Mouse (Mus musculus) Patski (cell line): ENCODE measurements around the gene Tmem219. TPM values are rescaled to one million over a fixed set of nuclear protein-coding genes. Genes with fewer than 3 reads are reported as not detected.

Source experiments
- ATAC-seq: fragments of 100-300 bp; one replicate; pipeline ENCODE4 v1.8.0; 2021
- CTCF ChIA-PET: fragments of 350-600 bp; sonication (Branson Sonifier 250); formaldehyde crosslinking; loops from one replicate; lab custom pipeline; 2022; ENCODE audit warnings: inconsistent platforms; lab: Charles Lee
- POLR2A ChIA-PET: fragments of 350-600 bp; sonication (Branson Sonifier 250); formaldehyde crosslinking; loops from one replicate; lab custom pipeline; 2022; ENCODE audit warnings: antibody characterized with exemption, inconsistent platforms; lab: Charles Lee
- DNase-seq: peaks from one replicate; pipeline ENCODE4 v3.0.0-alpha.2; 2011; ENCODE audit warnings: low read depth, low spot score
- H3K27me3 ChIP-seq: fragments of 371-371 bp; one replicate; pipeline ENCODE4 v1.5.1; 2021
- CTCF ChIP-seq: fragments of 100-300 bp; IDR thresholded peaks from one replicate; pipeline ENCODE4 v1.5.1; 2021
- in situ Hi-C: fragments of 300-500 bp; cut with MboI; formaldehyde crosslinking; loops from 3 replicates; pipeline ENCODE4 v1.11.1; 2018; ENCODE audit warnings: low pct_unique_long_range_greater_than_20kb, mixed read lengths
- polyA plus RNA-seq: library from polyadenylated mRNA; unstranded; gene quantifications from one replicate; pipeline ENCODE4 v1.2.3, GENCODE M21; 2021

The Tmem219 gene
- polyA plus RNA-seq, 1 experiment from 2014 or later = 48.0 TPM

DNA sequence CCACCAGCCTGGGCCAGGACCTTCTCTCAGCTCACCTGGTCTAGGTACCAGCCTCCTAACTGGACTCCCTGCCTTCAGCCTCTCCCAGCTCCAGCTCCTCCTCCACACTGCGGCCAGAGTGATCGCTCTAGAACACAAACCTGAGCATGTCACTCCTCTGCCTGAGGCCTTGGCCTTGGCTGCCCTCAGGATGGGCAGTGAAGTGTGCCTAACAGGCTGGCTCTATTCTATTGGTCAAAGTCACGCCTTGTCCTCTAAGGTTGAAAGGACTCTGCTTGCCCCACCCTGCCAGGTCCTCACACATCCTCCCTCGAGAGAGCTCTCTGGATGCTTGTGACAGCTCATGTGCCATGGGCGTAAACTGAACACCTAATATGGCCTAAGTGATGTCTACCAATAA is 69.3 kb downstream of the Tmem219 start:
- no peak for DNase-seq
- in situ Hi-C loops = no loop called here
- CTCF ChIA-PET = interaction anchor here (0.9 to 1.6 kb wide), 2 partner anchors 9 to 23 kb away, joined by 4 read pairs; partner anchors contain the start of genes Hirip3 and Ino80e
- POLR2A ChIA-PET = no interaction called here
- TF ChIP-seq CTCF = no peak
- no peak for ATAC-seq
- H3K27me3 ChIP-seq = peaks cover 5% of the 10 kb centered on the region

DNA sequence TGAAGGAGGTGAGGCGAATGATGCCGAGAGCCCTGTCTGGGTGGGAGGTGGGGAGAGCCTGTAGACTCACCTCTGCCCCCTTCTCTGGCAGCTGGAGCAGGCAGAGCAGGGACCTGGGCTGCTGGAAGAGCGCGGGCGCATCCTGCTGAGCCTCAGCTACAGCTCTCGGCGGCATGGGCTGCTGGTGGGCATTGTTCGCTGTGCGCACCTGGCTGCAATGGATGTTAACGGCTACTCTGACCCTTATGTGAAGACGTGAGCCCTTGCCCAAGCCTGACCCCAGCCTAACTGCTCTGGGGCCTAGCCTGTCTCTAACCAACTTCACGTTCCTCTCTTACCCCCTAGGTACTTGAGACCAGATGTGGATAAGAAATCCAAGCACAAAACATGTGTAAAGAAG is 71.5 kb downstream of the Tmem219 start:
- CTCF ChIA-PET = no interaction called here
- in situ Hi-C loops = no loop called here
- no peak for DNase-seq
- POLR2A ChIA-PET = interaction anchor here (0.8 kb wide), 1 partner anchor 20 kb away, joined by 3 read pairs; the partner anchor contains the start of gene 4930451I11Rik
- H3K27me3 ChIP-seq = peaks cover 9% of the 10 kb centered on the region
- ATAC-seq = no peak
- no peak for TF ChIP-seq CTCF

DNA sequence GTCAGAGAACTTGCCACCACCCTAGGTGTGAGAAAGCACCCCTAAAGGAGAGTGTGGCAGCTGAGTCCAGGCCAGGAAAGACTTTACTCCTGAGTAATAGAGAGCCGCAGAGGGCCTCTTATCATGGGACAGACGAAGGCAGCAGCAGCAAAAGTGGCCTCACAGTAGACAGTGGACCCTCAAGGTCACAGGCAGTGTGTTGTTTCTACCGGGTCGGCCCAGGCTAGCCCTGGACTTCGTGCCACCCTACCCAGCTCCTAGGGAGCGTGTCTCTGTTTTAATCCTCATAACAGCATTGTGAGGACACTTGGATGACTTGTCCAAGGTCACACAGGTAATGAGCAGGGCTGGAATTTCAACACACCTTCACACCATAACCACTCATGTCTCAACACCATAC is 72.6 kb downstream of the Tmem219 start:
- ATAC-seq = no peak
- POLR2A ChIA-PET = no interaction called here
- in situ Hi-C loops = no loop called here
- no peak for DNase-seq
- no peak for TF ChIP-seq CTCF
- peaks cover 9% of the 10 kb centered on the region for H3K27me3 ChIP-seq
- CTCF ChIA-PET = no interaction called here

DNA sequence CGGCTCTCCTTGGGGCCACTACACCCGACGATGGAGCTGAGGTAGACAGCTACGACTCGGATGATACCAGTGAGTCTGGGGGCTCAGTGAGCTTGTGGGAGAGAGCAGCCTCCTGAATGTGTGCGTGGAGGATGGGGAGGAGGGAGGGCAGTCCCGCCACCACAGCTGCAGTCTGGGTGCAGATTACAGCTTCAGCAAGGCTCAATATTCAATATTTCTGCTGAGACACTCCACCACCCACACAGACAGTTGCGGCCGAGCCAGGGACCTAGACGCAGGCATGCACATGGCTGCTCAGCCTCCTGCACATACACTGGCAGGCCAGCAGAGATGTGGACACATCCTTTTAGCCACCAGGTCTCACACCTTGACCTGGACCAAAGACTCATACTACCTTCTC is 73.9 kb downstream of the Tmem219 start:
- in situ Hi-C loops = no loop called here
- CTCF ChIA-PET = no interaction called here
- DNase-seq (no peak), ATAC-seq (no peak)
- peaks cover 9% of the 10 kb centered on the region for H3K27me3 ChIP-seq
- POLR2A ChIA-PET = no interaction called here
- no peak for TF ChIP-seq CTCF

DNA sequence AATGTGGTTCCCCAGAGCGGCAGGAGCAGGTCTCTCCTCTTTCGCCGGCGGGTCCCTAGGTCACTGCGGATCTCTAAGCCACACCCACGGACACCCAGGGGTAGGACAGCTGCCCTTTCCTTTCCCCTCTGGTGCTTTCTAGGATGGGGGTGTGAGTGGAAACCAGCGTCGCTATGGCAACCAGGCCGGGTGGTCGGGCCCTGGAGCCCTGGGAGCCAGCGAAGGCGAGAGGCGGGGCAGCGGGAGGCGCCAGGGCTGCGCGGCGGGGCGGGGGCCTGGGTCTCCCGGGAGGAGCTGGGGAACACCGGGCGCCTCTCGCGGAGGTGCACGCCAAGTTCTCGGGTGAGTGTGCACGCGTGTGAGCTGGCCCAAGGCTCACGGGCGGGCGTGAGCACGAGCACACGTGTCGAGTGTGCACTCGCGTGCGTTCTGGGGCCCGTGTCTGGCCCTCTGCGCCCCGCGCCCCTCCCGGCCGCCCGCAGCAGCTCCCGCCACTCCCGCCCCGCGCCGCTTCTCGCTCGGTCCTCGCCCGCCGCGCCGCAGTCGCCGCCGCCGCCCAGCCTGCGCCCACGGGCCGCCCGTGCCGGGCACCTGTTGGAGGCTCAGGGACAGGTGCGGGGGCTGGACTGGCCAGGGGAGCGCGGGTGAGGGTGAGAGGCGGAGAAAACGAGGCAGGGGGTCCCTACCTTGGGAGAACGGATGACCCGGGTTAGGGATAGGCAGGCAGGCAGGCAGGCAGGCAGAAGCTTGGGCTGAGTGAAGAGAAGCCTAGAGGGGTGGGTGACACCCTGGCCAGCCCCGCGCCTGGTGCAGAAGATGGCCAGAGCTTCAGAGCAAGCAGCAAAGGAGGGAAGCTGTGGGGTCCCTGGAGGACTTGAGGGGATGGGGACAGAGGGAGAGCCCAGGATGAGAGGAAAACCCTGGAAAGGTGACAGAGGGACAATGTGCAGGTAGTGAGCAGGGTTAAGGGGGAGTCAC is 75.0 kb downstream of the Tmem219 start:
- in situ Hi-C loops = no loop called here
- ChIA-PET CTCF (no interaction called here), POLR2A (no interaction called here)
- no peak for DNase-seq
- no peak for TF ChIP-seq CTCF
- no peak for ATAC-seq
- peaks cover 9% of the 10 kb centered on the region for H3K27me3 ChIP-seq

DNA sequence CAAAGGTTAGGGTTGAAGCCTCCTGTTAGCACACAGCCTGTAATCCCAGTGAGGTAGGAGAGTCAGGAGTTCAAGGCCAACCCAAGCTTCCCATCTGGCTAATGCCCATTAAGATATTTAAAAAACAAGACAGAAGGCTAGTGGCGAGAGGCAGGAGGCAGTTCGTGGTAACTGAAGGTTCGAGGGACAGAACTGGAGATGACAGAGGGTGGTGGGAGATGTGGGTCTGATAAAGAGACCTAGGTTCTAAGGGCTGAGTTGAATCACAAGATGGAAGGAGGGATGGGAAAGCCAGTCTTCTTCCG is 75.6 kb downstream of the Tmem219 start, which contains the start of gene Doc2a:
Gene Doc2a, plus strand, starts transcription at position 301 of the 305 bp plus-strand sequence.
- TF ChIP-seq CTCF = no peak
- ChIA-PET POLR2A (no interaction called here), CTCF (no interaction called here)
- in situ Hi-C loops = no loop called here
- no peak for ATAC-seq
- H3K27me3 ChIP-seq = peaks cover 13% of the 10 kb centered on the region
- DNase-seq = no peak

DNA sequence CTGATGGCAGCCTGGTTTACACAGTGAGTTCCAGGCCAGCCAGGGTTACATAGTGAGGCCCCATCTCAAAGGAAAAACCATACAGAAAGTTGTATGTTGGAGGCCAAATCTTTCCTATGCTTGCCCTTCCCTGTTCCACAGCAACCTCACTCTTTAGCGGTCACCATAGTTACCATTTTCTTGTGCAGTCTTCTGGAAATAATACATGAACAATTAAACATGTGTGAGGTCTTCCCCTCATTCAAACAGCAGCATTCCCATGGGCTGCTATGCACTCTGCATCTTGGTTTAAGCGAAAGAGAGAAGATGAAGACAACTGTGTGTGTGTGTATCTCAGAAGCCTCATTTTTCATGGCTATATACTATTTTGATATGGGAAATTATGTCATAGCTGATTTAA is 77.2 kb downstream of the Tmem219 start:
- ChIA-PET POLR2A (no interaction called here), CTCF (no interaction called here)
- DNase-seq = no peak
- peaks cover 13% of the 10 kb centered on the region for H3K27me3 ChIP-seq
- in situ Hi-C loops = no loop called here
- no peak for TF ChIP-seq CTCF
- ATAC-seq = no peak

DNA sequence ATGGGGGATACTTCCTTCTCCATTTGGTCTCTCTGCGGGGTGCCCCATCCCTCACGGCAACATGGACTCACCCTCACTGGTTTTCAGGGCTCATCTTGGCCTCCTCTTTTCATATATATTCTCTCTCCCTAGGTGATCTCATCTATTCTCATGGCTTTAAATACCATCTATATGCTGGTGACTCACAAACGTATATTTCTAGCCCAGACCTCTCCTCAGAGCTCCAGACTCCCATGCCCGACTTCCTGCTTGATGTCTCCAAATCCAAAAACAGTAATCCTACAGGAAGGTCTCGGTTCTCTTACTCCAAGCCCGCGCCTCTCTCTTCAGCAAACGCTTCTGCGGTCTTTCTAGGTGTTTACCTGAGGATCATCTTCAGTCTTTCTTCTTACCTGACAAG is 79.4 kb downstream of the Tmem219 start:
- CTCF ChIA-PET = no interaction called here
- POLR2A ChIA-PET = no interaction called here
- in situ Hi-C loops = no loop called here
- no peak for TF ChIP-seq CTCF
- ATAC-seq (no peak), DNase-seq (no peak)
- H3K27me3 ChIP-seq = peaks cover 11% of the 10 kb centered on the region

Other genes starting within 250 kb of the Tmem219 start
- gene Sult1a1, start 246.5 kb downstream of the Tmem219 start, polyA plus RNA-seq = 0.62 TPM
- 102 TPM for gene Bola2, start 227.5 kb downstream of the Tmem219 start, polyA plus RNA-seq
- 14.8 TPM for gene Slx1b, start 227.1 kb downstream of the Tmem219 start, polyA plus RNA-seq
- 1.3 TPM for gene Coro1a, start 215.1 kb downstream of the Tmem219 start, polyA plus RNA-seq
- 122 TPM for gene Mapk3, start 163.3 kb downstream of the Tmem219 start, polyA plus RNA-seq
- gene Gdpd3, start 156.6 kb downstream of the Tmem219 start, polyA plus RNA-seq = 3.0 TPM
- 109 TPM for gene Ypel3, start 146.0 kb downstream of the Tmem219 start, polyA plus RNA-seq
- 0.49 TPM for gene Tbx6, start 141.4 kb downstream of the Tmem219 start, polyA plus RNA-seq
- gene Ppp4c, start 130.4 kb downstream of the Tmem219 start, polyA plus RNA-seq = 94.3 TPM
- gene Fam57b, start 125.2 kb downstream of the Tmem219 start, polyA plus RNA-seq = 1.3 TPM
- gene 4930451I11Rik, start 91.3 kb downstream of the Tmem219 start, polyA plus RNA-seq = not detected
- gene Doc2a, start 75.5 kb downstream of the Tmem219 start, polyA plus RNA-seq = not detected
- 58.5 TPM for gene Hirip3, start 60.9 kb downstream of the Tmem219 start, polyA plus RNA-seq
- gene Ino80e, start 60.5 kb downstream of the Tmem219 start, polyA plus RNA-seq = 67.7 TPM
- 66.0 TPM for gene Taok2, start 38.2 kb downstream of the Tmem219 start, polyA plus RNA-seq
- 14.0 TPM for gene Kctd13, start 6.0 kb upstream of the Tmem219 start, polyA plus RNA-seq
- not detected for gene Asphd1, start 26.7 kb upstream of the Tmem219 start, polyA plus RNA-seq
- gene Sez6l2, start 27.6 kb upstream of the Tmem219 start, polyA plus RNA-seq = 0.08 TPM
- 143 TPM for gene Cdipt, start 53.0 kb upstream of the Tmem219 start, polyA plus RNA-seq
- gene Cdiptos, start 53.2 kb upstream of the Tmem219 start, polyA plus RNA-seq = 1.3 TPM
- 104 TPM for gene Mvp, start 91.7 kb upstream of the Tmem219 start, polyA plus RNA-seq
- 0.33 TPM for gene Pagr1b, start 93.6 kb upstream of the Tmem219 start, polyA plus RNA-seq
- 17.5 TPM for gene Pagr1a, start 94.4 kb upstream of the Tmem219 start, polyA plus RNA-seq
- 39.5 TPM for gene Gm42742, start 98.2 kb upstream of the Tmem219 start, polyA plus RNA-seq
- 0.36 TPM for gene Prrt2, start 98.3 kb upstream of the Tmem219 start, polyA plus RNA-seq
- gene Maz, start 104.1 kb upstream of the Tmem219 start, polyA plus RNA-seq = 139 TPM
- 47.3 TPM for gene Kif22, start 119.6 kb upstream of the Tmem219 start, polyA plus RNA-seq
- gene Zg16, start 164.4 kb upstream of the Tmem219 start, polyA plus RNA-seq = not detected
- 0.71 TPM for gene AI467606, start 168.4 kb upstream of the Tmem219 start, polyA plus RNA-seq
- gene Qprt, start 199.3 kb upstream of the Tmem219 start, polyA plus RNA-seq = not detected
- gene Spn, start 214.9 kb upstream of the Tmem219 start, polyA plus RNA-seq = 0.21 TPM